Comparison of ENCODE assay signal across 1 mouse cellular context in genomic region chr9:78587914-78588313, GRCm38 (mm10).
TF ChIP-seq lines count a peak whose summit lies in the region.

Slc17a5 (minus strand) TSS chr9:78588041.

TF ChIP-seq in MEL, 35 proteins besides CTCF, POLR2A, EP300 and RAD21 (continued from another document):
- TF ChIP-seq MAX (IDR thresholded peaks at IDR 0.05; ENCODE audit: low read length) (no peak; the same call in 1 of the 2 replicates), HCFC1 (IDR thresholded peaks at IDR 0.05; ENCODE audit: low read depth, low read length) (peak; percentile 94), CHD1 (IDR thresholded peaks at IDR 0.05; ENCODE audit: low read depth, low read length) (no peak), ZKSCAN1 (IDR thresholded peaks at IDR 0.05; ENCODE audit: low read depth, low read length) (no peak), POLR2AphosphoS2 (IDR thresholded peaks at IDR 0.05; ENCODE audit: low read length) (no peak; the same call in 1 of the 2 replicates), MAZ (IDR thresholded peaks at IDR 0.05; ENCODE audit: low read depth, low read length) (no peak)
